Comparison of ENCODE assay signal across 10 mouse cellular contexts in the genomic region with DNA sequence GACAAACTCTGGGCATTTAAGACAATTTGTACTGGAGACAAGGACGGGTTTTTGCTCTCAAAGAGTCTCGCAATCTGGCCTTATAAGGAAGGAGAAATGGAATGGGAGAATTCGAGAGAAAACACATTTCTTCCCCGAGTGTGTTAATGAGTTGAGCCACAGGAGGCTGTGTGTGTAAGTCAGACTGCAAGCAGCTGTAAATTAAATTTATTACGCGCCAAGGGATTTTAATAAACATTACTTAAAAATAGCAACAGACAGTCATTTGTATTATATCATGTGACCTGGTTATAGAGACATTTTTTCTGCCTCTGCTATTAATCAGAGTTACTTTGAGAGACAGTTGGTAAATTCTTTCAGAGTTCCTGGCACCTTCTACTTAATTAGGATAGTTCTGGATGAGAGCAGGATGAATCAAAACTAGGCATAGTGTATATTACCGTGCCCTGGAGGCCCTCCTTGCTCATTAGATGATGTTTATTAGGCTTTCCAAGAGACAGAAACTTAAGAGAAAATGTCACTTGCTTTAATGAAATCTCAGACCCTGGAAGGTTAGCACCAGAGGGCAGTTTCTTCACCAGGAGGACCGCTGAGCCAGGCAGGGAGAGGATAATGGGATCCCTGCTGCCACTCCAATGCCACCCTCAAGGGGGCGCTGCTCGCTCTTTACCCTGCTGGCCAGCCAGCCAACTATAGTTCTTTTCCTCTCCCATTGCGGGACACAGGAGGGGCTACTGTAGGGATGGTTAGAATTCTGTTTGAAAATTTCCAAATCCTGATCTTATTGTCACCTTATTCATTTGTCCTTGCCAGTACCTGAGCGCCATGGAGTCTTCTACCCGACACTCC. TPM values are rescaled to one million over a fixed set of nuclear protein-coding genes. Genes with fewer than 3 reads are reported as not detected.
DNase-seq lines count a peak whose midpoint lies in the region; ATAC-seq and TF ChIP-seq lines count a peak whose summit lies in the region.
"Had no signal": no experiment of that assay in that cellular context is flagged by ENCODE, and none has a peak within 500 bp of the region (broad histone marks: within the 10 kb centered on the region; RNA-seq: fewer than 3 reads in every experiment).

No protein-coding gene starts in this region.

- H3K4me2 ChIP-seq in kidney, embryonic 15.5 days: no peak overlapping the region
- H3K4me2 ChIP-seq in heart, embryonic 11.5 days: no peak overlapping the region

- H3K27me3 ChIP-seq in kidney, adult 2 months (replicated peaks; ENCODE audit: control insufficient read depth, insufficient read depth, low read length): no peaks in the 10 kb centered on the region
- H3K27me3 ChIP-seq in kidney, embryonic 15.5 days: no peaks in the 10 kb centered on the region
- no peaks in the 10 kb centered on the region for H3K27me3 ChIP-seq in embryonic facial prominence, embryonic 10.5 days (replicated peaks; ENCODE audit: low read depth, poor library complexity, severe bottlenecking)
- H3K27me3 ChIP-seq in heart, embryonic 11.5 days (ENCODE audit: control insufficient read depth, insufficient read depth, low read length): peaks cover 2% of the 10 kb centered on the region; the same call in 1 of the 2 replicates

- no peak overlapping the region for H3K4me3 ChIP-seq in kidney, adult 2 months (ENCODE audit: insufficient read depth, low read depth, low read length)
- H3K4me3 ChIP-seq in kidney, embryonic 15.5 days (replicated peaks): no peak overlapping the region
- no peak overlapping the region for H3K4me3 ChIP-seq in embryonic facial prominence, embryonic 10.5 days
- no peak overlapping the region for H3K4me3 ChIP-seq in heart, embryonic 11.5 days (ENCODE audit: low read depth, low read length)
- H3K4me3 ChIP-seq: myocyte had no signal

- ATAC-seq in kidney, embryonic 15.5 days (replicated peaks; ENCODE audit: low FRiP score): no peak
- ATAC-seq in megakaryocyte progenitor cell, adult 5-6 weeks (replicated peaks; ENCODE audit: poor library complexity): peak; percentile 52; the same call in 1 of the 2 replicates
- ATAC-seq in heart, embryonic 11.5 days (replicated peaks; ENCODE audit: insufficient number of reproducible peaks, low FRiP score, low TSS enrichment): no peak

- DNase-seq in kidney, adult 2 months: peak; percentile 47
- DNase-seq in Muller cell, postnatal 12 days (ENCODE audit: inconsistent ontology term): peak; percentile 53
- peak; percentile 15 for DNase-seq in embryonic facial prominence, embryonic 10.5 days (ENCODE audit: low spot score)
- no peak for DNase-seq in cerebellum, adult 11 months
- DNase-seq in frontal cortex, postnatal 10 days (ENCODE audit: low spot score in 2 of 2): no peak

- H3K9me3 ChIP-seq in kidney, embryonic 15.5 days (replicated peaks): no peaks in the 10 kb centered on the region
- H3K9me3 ChIP-seq in embryonic facial prominence, embryonic 10.5 days: 0 out of 2 replicates have a peak, but pooled peaks cover 4% of the 10 kb centered on the region
- H3K9me3 ChIP-seq in heart, embryonic 11.5 days (replicated peaks; ENCODE audit: control insufficient read depth, low read length): no peaks in the 10 kb centered on the region; the same call in 1 of the 2 replicates

- peak; percentile 78 for TF ChIP-seq CTCF in kidney, adult 2 months (conservative IDR thresholded peaks at IDR 0.05; ENCODE audit: insufficient read depth, insufficient read length, low read depth, low read length)

- H3K36me3 ChIP-seq in kidney, adult 2 months (ENCODE audit: control insufficient read depth, insufficient read depth, low read length): no peaks in the 10 kb centered on the region
- no peaks in the 10 kb centered on the region for H3K36me3 ChIP-seq in kidney, embryonic 15.5 days
- H3K36me3 ChIP-seq in embryonic facial prominence, embryonic 10.5 days (replicated peaks): no peaks in the 10 kb centered on the region
- no peaks in the 10 kb centered on the region for H3K36me3 ChIP-seq in heart, embryonic 11.5 days (ENCODE audit: control insufficient read depth, insufficient read depth, low read length)

- no peaks in the 10 kb centered on the region for H3K4me1 ChIP-seq in kidney, adult 2 months (ENCODE audit: control insufficient read depth, insufficient read depth, low read length)
- peaks cover 5% of the 10 kb centered on the region; the same call in 1 of the 2 replicates for H3K4me1 ChIP-seq in kidney, embryonic 15.5 days
- no peaks in the 10 kb centered on the region; the same call in 1 of the 2 replicates for H3K4me1 ChIP-seq in embryonic facial prominence, embryonic 10.5 days
- no peaks in the 10 kb centered on the region for H3K4me1 ChIP-seq in heart, embryonic 11.5 days (ENCODE audit: control insufficient read depth, insufficient read depth, low read length)

- TF ChIP-seq POLR2A in kidney, adult 2 months (IDR thresholded peaks at IDR 0.05; ENCODE audit: low read depth, low read length): no peak

- H3K9ac ChIP-seq in kidney, embryonic 15.5 days: no peak overlapping the region
- no peak overlapping the region for H3K9ac ChIP-seq in heart, embryonic 11.5 days (ENCODE audit: low read depth, low read length)

- WGBS in kidney, adult 2 months: 51% methylated on average over 13 of the region's 13 CpGs
- 48% methylated on average over 13 of the region's 13 CpGs for WGBS in kidney, embryonic 15.5 days
- 64% methylated on average over 13 of the region's 13 CpGs for WGBS in embryonic facial prominence, embryonic 10.5 days
- WGBS in heart, embryonic 11.5 days (ENCODE audit: insufficient replicate concordance): 60% methylated on average over 13 of the region's 13 CpGs

- H3K27ac ChIP-seq in kidney, adult 2 months (ENCODE audit: insufficient read depth, low read depth, low read length): no peak overlapping the region
- no peak overlapping the region for H3K27ac ChIP-seq in kidney, embryonic 15.5 days
- no peak overlapping the region for H3K27ac ChIP-seq in embryonic facial prominence, embryonic 10.5 days (replicated peaks)
- no peak overlapping the region for H3K27ac ChIP-seq in heart, embryonic 11.5 days (ENCODE audit: low read depth, low read length)

RNA-seq across cellular contexts. Expression of a gene that starts 20.3 kb away (rescaled TPM):
- 6.5 and 6.6 TPM in 2 replicates for polyA plus RNA-seq in kidney, adult 2 months (2012; rRNA removed)
- polyA plus RNA-seq in kidney, embryonic 15.5 days (2015; fragmentation: Nextera tagmentation; extraction: Ambion mirVana): 0.62 and 1.2 TPM in 2 replicates
- polyA plus RNA-seq in embryonic facial prominence, embryonic 10.5 days (2016; fragmentation: Nextera tagmentation; extraction: Ambion mirVana): 0.44 and 0.52 TPM in 2 replicates
- not detected in 2 replicates for total RNA-seq in megakaryocyte progenitor cell, adult 5-6 weeks (2015)
- not detected in 2 replicates for total RNA-seq in megakaryocyte progenitor cell, adult 5-6 weeks (2017)
- polyA plus RNA-seq in heart, embryonic 11.5 days (2014; fragmentation: Nextera tagmentation; extraction: Ambion mirVana): 0.19 and 0.41 TPM in 2 replicates
- polyA plus RNA-seq: myocyte had no signal

RNA-seq across cellular contexts. Expression of a gene that starts 48.5 kb away (rescaled TPM):
- polyA plus RNA-seq in kidney, adult 2 months (2012; rRNA removed): 0.05 and 0.08 TPM in 2 replicates
- not detected in 2 replicates for polyA plus RNA-seq in kidney, embryonic 15.5 days (2015; fragmentation: Nextera tagmentation; extraction: Ambion mirVana)
- 3.6 and 9.3 TPM in 2 replicates for polyA plus RNA-seq in embryonic facial prominence, embryonic 10.5 days (2016; fragmentation: Nextera tagmentation; extraction: Ambion mirVana)
- not detected in 2 replicates for total RNA-seq in megakaryocyte progenitor cell, adult 5-6 weeks (2015)
- not detected in 2 replicates for total RNA-seq in megakaryocyte progenitor cell, adult 5-6 weeks (2017)
- polyA plus RNA-seq in heart, embryonic 11.5 days (2014; fragmentation: Nextera tagmentation; extraction: Ambion mirVana): not detected in 2 replicates
- polyA plus RNA-seq: heart, embryonic 16.5 days; myocyte had no signal

Comparison
In these comparisons a context has a peak if more than half of its experiments do, and no peak if none do; other contexts are left out.
1. DNase-seq: peak in kidney, adult 2 months (single experiment), Muller cell, postnatal 12 days (single experiment) and embryonic facial prominence, embryonic 10.5 days (single experiment); none in cerebellum, adult 11 months (single experiment) and frontal cortex, postnatal 10 days (0 of 2).